Mouse (Mus musculus) spleen, embryonic (tissue): ENCODE data around the gene Six1.
"Not testable (repeated sequence)": the region's sequence is repeated elsewhere in the genome, so short reads cannot be mapped to it uniquely, and the experiment has no call there.

Experiments
- CTCF ChIA-PET: fragments of 350-600 bp; sonication (Branson Sonifier 250); formaldehyde crosslinking; loops from one replicate; lab custom pipeline; 2022; lab: Charles Lee

Six1 gene

DNA sequence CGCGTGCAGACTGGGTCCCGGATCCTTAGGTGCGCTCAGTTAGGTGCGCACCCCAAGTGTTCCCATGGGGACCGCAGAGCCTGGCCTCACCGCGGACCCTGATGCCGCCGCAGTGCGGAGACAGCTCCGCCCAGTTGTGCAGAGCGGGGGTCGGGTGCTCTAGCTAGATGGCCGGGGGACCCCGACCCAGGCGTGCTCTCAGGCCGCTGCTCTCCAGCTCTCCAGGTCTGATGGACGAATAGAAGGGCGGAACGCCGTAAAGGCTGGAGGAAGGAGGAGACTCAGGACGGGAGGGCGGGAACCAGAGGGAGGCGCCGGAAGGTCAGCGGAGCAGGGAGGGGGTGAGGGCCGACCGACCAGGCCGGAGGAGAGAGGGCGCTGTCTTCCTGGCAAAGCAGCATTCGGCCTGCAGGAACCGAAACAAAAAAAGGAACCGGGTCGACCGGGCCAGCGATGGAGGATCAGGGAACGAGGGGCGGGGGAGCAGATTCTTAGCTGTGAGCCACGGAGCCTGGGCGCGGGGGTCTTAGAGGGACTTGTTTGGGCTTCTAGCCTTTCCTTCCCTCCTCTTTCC, at the start of gene Six1:
TSS of gene Six1 (minus strand) at position 220 of the 574 bp plus-strand sequence.
- CTCF ChIA-PET = interaction anchor here (0.5 kb wide), 1 partner anchor 43 kb away, joined by 3 read pairs; no protein-coding TSS in a partner anchor

- CTCF ChIA-PET = no interaction called here
Observed at GRCm38 (mm10) chr12:73098593-73098992, 44.9 kb upstream of the Six1 start.

GRCm38 (mm10) chr12:73096177-73096576, 42.5 kb upstream of the Six1 start:
- CTCF ChIA-PET = not testable (repeated sequence)

- CTCF ChIA-PET = no interaction called here
Observed at GRCm38 (mm10) chr12:73094605-73095004, 40.9 kb upstream of the Six1 start.

DNA sequence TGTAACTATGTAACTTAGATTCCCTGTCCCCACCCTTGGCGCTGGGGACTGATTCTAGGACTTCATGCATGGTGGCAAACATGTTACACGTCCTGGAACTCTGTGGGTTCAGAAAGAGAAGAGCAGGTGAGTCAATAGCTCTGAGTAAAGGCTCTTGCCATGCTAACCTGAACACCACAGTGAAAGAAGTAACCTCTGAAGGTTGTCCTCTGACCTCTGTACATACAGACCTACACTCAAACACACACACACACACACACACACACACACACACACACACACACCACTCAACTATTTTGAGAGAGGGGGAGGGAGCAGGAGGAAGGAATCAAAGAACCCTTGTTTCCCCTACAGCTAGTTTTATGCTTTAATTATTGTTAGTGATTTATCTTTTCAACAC, 40.5 kb upstream of the Six1 start:
- CTCF ChIA-PET = no interaction called here

GRCm38 (mm10) chr12:73090672-73091335, 37.1 kb upstream of the Six1 start:
- CTCF ChIA-PET = no interaction called here

- CTCF ChIA-PET = no interaction called here
Observed at GRCm38 (mm10) chr12:73088911-73089310, 35.2 kb upstream of the Six1 start.

DNA sequence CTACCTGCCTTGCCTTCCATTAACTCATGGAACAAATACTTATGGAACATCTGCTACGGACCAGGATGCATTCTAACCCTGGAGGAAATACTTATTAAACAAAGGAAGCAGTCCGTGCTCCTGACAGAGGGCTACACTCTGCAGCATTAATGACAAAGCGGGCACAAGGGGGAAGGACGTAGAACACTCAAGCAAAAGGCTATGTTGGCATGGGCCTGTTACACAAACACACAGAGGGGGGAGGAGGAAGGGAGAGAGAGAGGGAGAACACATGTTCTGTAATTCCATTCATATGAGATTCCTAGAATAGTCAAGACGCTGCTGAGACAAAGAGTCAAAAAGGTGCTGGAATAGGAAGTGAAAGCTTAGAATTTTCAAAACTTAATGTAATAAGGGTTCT, 34.8 kb upstream of the Six1 start:
- CTCF ChIA-PET = no interaction called here

DNA sequence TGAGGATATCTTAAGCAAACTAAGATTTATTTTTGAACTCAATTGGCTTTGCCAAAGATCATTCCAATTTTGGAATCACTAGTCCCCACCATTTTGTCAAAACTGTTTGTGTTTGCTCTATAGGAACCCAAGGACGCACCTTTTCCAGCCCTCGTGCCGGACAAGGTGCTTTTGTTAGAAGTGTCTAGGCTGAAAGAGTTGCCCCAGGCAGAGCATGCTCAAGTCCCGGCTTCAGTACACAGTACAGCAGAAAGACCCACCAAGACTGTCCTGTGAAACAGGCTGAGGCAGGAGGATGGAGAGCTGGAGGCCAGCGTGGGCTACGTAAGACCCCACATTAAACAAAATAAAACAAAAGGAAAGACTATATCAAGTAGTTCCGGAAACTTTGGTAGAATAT, 33.4 kb upstream of the Six1 start:
- CTCF ChIA-PET = no interaction called here

GRCm38 (mm10) chr12:73085739-73086630, 32.3 kb upstream of the Six1 start:
- CTCF ChIA-PET = no interaction called here

- CTCF ChIA-PET = no interaction called here
Observed at GRCm38 (mm10) chr12:73083773-73084172, 30.1 kb upstream of the Six1 start.

DNA sequence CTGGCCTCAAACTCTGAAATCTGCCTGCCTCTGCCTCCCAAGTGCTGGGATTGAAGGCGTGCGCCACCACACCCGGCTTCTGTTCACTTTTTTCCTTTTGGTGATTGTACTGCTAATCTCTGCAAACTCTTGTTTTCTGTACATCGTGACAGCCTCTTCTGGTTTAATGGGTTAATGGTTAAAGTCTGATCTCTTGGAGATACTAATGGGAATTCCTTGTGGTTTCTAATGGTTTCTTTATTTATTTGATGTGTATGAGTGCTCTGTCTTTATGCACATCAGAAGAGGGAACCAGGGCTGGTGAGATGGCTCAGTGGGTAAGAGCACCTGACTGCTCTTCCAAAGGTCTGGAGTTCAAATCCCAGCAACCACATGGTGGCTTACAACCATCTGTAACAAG, 28.1 kb upstream of the Six1 start:
- CTCF ChIA-PET = not testable (repeated sequence)

DNA sequence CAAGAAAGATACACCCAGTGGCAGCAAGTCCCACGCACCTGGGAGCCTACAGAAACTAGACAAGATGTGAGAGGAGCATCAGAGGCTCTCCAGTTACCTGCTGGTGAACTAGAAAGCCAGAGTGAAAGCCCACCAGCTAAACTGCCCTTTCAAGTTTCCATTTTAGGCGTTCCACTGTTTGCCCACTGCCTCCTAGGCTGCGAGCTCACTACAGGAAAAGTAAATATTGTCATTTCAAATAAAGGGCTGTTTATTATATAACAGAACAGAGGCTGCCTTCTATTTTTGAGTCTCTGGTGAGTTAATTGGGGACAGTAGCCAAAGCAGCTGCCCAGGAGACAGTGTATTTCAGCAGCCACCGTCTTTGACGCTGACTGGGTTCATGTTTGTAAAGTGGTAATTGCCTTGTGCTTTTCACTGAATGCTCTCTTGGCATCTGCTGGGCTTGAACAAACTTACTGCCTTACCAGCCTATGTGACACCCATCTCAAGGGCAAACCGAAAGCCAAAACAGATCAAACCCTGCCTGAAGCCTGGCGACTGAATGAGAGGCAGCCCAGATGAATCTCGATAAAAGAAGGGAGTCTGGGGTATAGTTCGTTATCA, 7.2 kb upstream of the Six1 start:
- CTCF ChIA-PET = no interaction called here

- CTCF ChIA-PET = no interaction called here
Observed at GRCm38 (mm10) chr12:73057492-73057891, 3.8 kb upstream of the Six1 start.

DNA sequence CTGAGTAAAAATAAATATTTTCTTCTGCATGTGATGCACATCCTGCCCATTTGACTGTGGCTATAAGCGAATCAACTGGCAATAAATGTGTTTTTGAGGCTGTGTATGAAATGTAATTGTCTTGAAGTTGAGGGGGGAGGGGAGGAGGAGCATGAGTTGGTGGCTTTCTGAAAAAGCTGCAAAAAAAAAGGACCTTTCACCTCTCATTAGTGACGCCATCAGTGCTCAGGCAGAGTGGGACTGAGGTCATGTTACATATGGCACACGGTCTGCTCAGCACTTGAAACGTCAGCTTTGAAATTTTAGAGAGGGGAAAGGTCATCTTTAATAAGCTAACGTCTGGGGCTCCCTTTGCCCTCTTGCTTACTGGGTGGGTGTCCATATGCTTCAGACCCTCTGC, 1.8 kb upstream of the Six1 start:
- CTCF ChIA-PET = no interaction called here

DNA sequence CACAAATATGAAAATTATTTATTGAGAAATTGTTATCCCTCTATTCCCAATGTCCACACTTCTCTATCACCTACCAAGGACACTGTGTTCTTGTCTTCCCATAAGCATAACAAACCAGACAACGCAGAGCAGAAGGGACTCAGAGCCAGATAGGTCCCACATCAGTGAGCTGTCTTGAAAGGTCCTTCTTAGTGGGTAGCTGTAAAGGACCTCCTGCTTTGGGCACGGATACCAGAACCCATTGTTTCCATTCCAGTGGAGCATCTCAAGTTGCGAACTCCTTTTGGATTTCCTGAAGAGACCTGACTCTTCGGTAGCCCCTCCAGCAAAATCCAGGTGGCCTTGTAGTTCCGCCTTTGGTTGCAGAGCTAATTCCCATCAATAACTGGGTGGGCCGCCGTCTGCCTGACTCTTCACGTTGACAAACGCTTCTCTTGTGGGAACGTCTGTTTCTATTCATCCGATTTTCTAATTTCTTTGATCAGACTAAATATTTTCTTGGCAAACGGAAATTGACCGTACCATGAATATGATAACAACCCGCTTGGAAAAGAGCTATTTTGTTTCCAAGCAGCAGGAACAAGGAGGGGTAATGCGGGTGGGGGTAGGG, 994 bp upstream of the Six1 start:
- CTCF ChIA-PET = no interaction called here

GRCm38 (mm10) chr12:73052651-73053591, 766 bp downstream of the Six1 start:
- CTCF ChIA-PET = interaction anchor here (0.5 kb wide), 1 partner anchor 44 kb away, joined by 3 read pairs; no protein-coding TSS in a partner anchor

DNA sequence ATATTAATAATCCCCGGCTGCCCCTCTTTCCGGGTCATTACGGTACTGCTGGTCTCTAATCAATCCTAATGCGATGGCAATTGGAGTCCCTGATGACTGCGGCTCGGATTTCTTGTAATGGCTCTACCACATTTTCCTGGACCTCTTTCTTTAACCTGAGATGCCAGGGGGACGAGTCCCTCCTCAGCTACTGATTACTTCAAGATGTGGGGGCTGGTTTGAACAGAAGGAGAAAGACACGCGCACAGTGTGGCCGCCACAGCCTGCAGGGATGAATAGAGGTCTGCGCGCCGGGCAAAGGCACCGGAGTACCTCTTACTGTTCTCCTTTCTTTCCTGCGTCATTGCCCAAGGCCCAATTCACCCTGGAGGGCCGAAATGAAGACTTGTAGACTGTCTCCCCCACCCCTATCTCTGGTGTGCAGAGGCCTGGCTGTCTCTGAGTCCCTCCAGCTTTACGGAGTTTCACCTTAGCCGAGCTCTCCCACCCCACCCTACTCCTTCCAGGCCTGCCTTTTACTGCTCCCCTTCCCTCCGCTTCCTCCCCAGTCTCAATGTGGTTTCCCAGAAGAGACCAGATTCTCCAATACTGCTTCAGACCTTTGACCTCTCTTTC, 1.5 kb downstream of the Six1 start:
- CTCF ChIA-PET = no interaction called here

- CTCF ChIA-PET = interaction anchor here (0.6 kb wide), 1 partner anchor 398 kb away, joined by 3 read pairs; no protein-coding TSS in a partner anchor
Observed at GRCm38 (mm10) chr12:73050811-73051580, 2.7 kb downstream of the Six1 start.
